Mouse (Mus musculus) lung, postnatal 0 days (tissue): ENCODE data around the gene Bcr. TPM values are rescaled to one million over a fixed set of nuclear protein-coding genes. Genes with fewer than 3 reads are reported as not detected.

Experiments used
- ATAC-seq: fragments of 200-750 bp; cut with Nextera tagmentation; 2 replicates; pipeline ENCODE4 v1.8.0; 2017; ENCODE audit warnings: moderate library complexity
- DNase-seq: peaks from one replicate; pipeline ENCODE4 v3.0.0-alpha.2; 2016; ENCODE audit warnings: low spot score
- H3K27ac ChIP-seq: fragments of 300-500 bp; sonication (generic); 2 replicates; pipeline ENCODE4 v1.5.1; 2014; ENCODE audit warnings: antibody characterized with exemption, mild to moderate bottlenecking, low read length, mixed read lengths
- H3K27me3 ChIP-seq: fragments of 300-500 bp; sonication (generic); replicated peaks from 2 replicates; pipeline ENCODE4 v1.6.1; 2014; ENCODE audit warnings: low read length, mixed read lengths; ENCODE audit not compliant: insufficient read depth
- H3K36me3 ChIP-seq: fragments of 300-500 bp; sonication (generic); 2 replicates; pipeline ENCODE4 v1.6.1; 2014; ENCODE audit warnings: low read length, mixed read lengths; ENCODE audit not compliant: insufficient read depth
- H3K4me1 ChIP-seq: fragments of 300-500 bp; sonication (generic); 2 replicates; pipeline ENCODE4 v1.6.1; 2014; ENCODE audit warnings: antibody characterized with exemption, low read depth, low read length, mixed read lengths; ENCODE audit not compliant: insufficient read depth
- H3K4me2 ChIP-seq: fragments of 300-500 bp; sonication (generic); replicated peaks from 2 replicates; pipeline ENCODE4 v1.6.1; 2014; ENCODE audit warnings: low read depth, mild to moderate bottlenecking, low read length, moderate library complexity, mixed read lengths
- H3K4me3 ChIP-seq: fragments of 300-500 bp; sonication (generic); 2 replicates; pipeline ENCODE4 v1.5.1; 2014; ENCODE audit warnings: low read depth, low read length
- H3K9ac ChIP-seq: fragments of 300-500 bp; sonication (generic); replicated peaks from 2 replicates; pipeline ENCODE4 v1.6.1; 2014; ENCODE audit warnings: low read depth, mild to moderate bottlenecking
- H3K9me3 ChIP-seq: fragments of 300-500 bp; sonication (generic); 2 replicates; pipeline ENCODE4 v1.6.1; 2016; ENCODE audit warnings: low read length, mixed read lengths
- CTCF ChIP-seq: IDR thresholded peaks from 2 replicates; pipeline ENCODE4 v1.5.1; 2016; ENCODE audit warnings: antibody characterized with exemption, mild to moderate bottlenecking
- EP300 ChIP-seq: IDR thresholded peaks from 2 replicates; pipeline ENCODE4 v1.6.1; 2016; ENCODE audit warnings: antibody characterized with exemption, mild to moderate bottlenecking, control low read depth
- WGBS: fragments of 180-500 bp; shearing (Covaris S2); extraction: QIAGEN DNeasy Blood & Tissue Kit; methylation state at CpG from one replicate; pipeline ENCODE4 v1.1.7; 2014; 5-methylcytosine and 5-hydroxymethylcytosine counted together
- polyA plus RNA-seq: library from polyadenylated mRNA; unstranded; fragments of >200 nt; fragmentation: Nextera tagmentation; extraction: Ambion mirVana; gene quantifications from 2 replicates; pipeline ENCODE4 v1.2.1, GENCODE M21; 2015

The Bcr gene
- polyA plus RNA-seq, 1 experiment from 2014 or later: 20.2 TPM

GRCm38 (mm10) chr10:75052902-75053301 is 7.5 kb upstream of the Bcr start:
- Histone ChIP-seq H3K27ac (no peak overlapping the region), H3K27me3 (no peaks in the 10 kb centered on the region), H3K9ac (no peak overlapping the region), H3K4me2 (no peak overlapping the region), H3K36me3 (no peaks in the 10 kb centered on the region), H3K4me1 (no peaks in the 10 kb centered on the region), H3K9me3 (no peaks in the 10 kb centered on the region), H3K4me3 (no peak overlapping the region)
- 76% methylated on average over 8 of the region's 8 CpGs for WGBS
- TF ChIP-seq CTCF (no peak), EP300 (no peak)
- ATAC-seq (no peak), DNase-seq (no peak)

- Histone ChIP-seq H3K36me3 (no peaks in the 10 kb centered on the region), H3K27me3 (no peaks in the 10 kb centered on the region), H3K4me2 (no peak overlapping the region), H3K4me1 (no peaks in the 10 kb centered on the region), H3K4me3 (no peak overlapping the region), H3K9ac (no peak overlapping the region), H3K9me3 (no peaks in the 10 kb centered on the region), H3K27ac (no peak overlapping the region)
- TF ChIP-seq EP300: no peak
- no peak for TF ChIP-seq CTCF
- 62% methylated on average over 4 of the region's 4 CpGs for WGBS
- no peak for DNase-seq
- ATAC-seq: no peak
Measured at GRCm38 (mm10) chr10:75053655-75054054, 6.7 kb upstream of the Bcr start.

- peak; percentile 75 for ATAC-seq
- Histone ChIP-seq H3K9ac (no peak overlapping the region), H3K36me3 (no peaks in the 10 kb centered on the region), H3K4me1 (no peaks in the 10 kb centered on the region), H3K9me3 (no peaks in the 10 kb centered on the region), H3K4me2 (no peak overlapping the region), H3K4me3 (no peak overlapping the region), H3K27me3 (no peaks in the 10 kb centered on the region), H3K27ac (0 out of 2 replicates have a peak overlapping the region, but pooled peaks have one; percentile 26)
- peak; percentile 47; the same call in 1 of the 2 replicates for TF ChIP-seq EP300
- TF ChIP-seq CTCF: no peak
- DNase-seq: peak; percentile 61
- WGBS: 38% methylated on average over 6 of the region's 6 CpGs
Measured at GRCm38 (mm10) chr10:75054125-75054524, 6.3 kb upstream of the Bcr start.

- no peaks in the 10 kb centered on the region for H3K36me3 ChIP-seq
- WGBS: 61% methylated on average over 5 of the region's 5 CpGs
- H3K4me1 ChIP-seq: no peaks in the 10 kb centered on the region
- H3K27me3 ChIP-seq: no peaks in the 10 kb centered on the region
- no peaks in the 10 kb centered on the region for H3K9me3 ChIP-seq
- no peak overlapping the region for H3K27ac ChIP-seq
- TF ChIP-seq EP300: no peak
- ATAC-seq (no peak), DNase-seq (peak; percentile 24)
- no peak overlapping the region for H3K4me2 ChIP-seq
- H3K4me3 ChIP-seq: no peak overlapping the region
- no peak overlapping the region for H3K9ac ChIP-seq
Measured at GRCm38 (mm10) chr10:75055672-75056071, 4.7 kb upstream of the Bcr start.

- TF ChIP-seq CTCF (no peak), EP300 (no peak)
- no peaks in the 10 kb centered on the region for H3K27me3 ChIP-seq
- DNase-seq: no peak
- H3K4me2 ChIP-seq: no peak overlapping the region
- H3K9me3 ChIP-seq: no peaks in the 10 kb centered on the region
- ATAC-seq: no peak
- no peaks in the 10 kb centered on the region for H3K36me3 ChIP-seq
- no peak overlapping the region for H3K27ac ChIP-seq
- no peaks in the 10 kb centered on the region for H3K4me1 ChIP-seq
- 35% methylated on average over 4 of the region's 4 CpGs for WGBS
- H3K9ac ChIP-seq: no peak overlapping the region
- H3K4me3 ChIP-seq: no peak overlapping the region
Measured at GRCm38 (mm10) chr10:75056255-75056654, 4.1 kb upstream of the Bcr start.

GRCm38 (mm10) chr10:75058336-75058735 is 2.1 kb upstream of the Bcr start:
- no peaks in the 10 kb centered on the region for H3K27me3 ChIP-seq
- peak; percentile 80 for DNase-seq
- peaks cover 8% of the 10 kb centered on the region; the same call in 1 of the 2 replicates for H3K4me1 ChIP-seq

GRCm38 (mm10) chr10:75058761-75059395 is 1.5 kb upstream of the Bcr start:
- no peak overlapping the region for H3K27ac ChIP-seq

More at GRCm38 (mm10) chr10:75058336-75058735, 2.1 kb upstream of the Bcr start:
- WGBS: 33% methylated on average over 8 of the region's 8 CpGs
- peak; percentile 18 for ATAC-seq
- no peak overlapping the region for H3K4me2 ChIP-seq
- peak; percentile 74 for TF ChIP-seq EP300
- TF ChIP-seq CTCF: no peak
- no peaks in the 10 kb centered on the region for H3K9me3 ChIP-seq
- no peak overlapping the region for H3K4me3 ChIP-seq
- H3K36me3 ChIP-seq: no peaks in the 10 kb centered on the region
- no peak overlapping the region for H3K9ac ChIP-seq
- H3K27ac ChIP-seq: no peak overlapping the region

More at GRCm38 (mm10) chr10:75058761-75059395, 1.5 kb upstream of the Bcr start:
- TF ChIP-seq CTCF (no peak), EP300 (no peak)
- Histone ChIP-seq H3K4me3 (no peak overlapping the region), H3K4me1 (peaks cover 10% of the 10 kb centered on the region; the same call in 1 of the 2 replicates), H3K9me3 (no peaks in the 10 kb centered on the region), H3K27me3 (no peaks in the 10 kb centered on the region), H3K36me3 (no peaks in the 10 kb centered on the region), H3K9ac (no peak overlapping the region), H3K4me2 (peak overlapping the region; percentile 90; the same call in 1 of the 2 replicates)
- WGBS: 42% methylated on average over 9 of the region's 9 CpGs
- ATAC-seq (no peak), DNase-seq (no peak)
